Mouse (Mus musculus): ENCODE measurements around the gene Pik3cg. TPM values are rescaled to one million over a fixed set of nuclear protein-coding genes. Genes with fewer than 3 reads are reported as not detected.
"Not testable (repeated sequence)": the region's sequence is repeated elsewhere in the genome, so short reads cannot be mapped to it uniquely, and the experiment has no call there.

Pik3cg gene
- 1 to 10 TPM; 3.5 to 3.7 TPM for total RNA-seq (2021)

- intact Hi-C loops (cut with DNase I), result no loop called here
- DNase-seq (ENCODE audit: extremely low spot score in 1 of 2, low spot score in 2 of 2), result peak in 1 of 2 experiments; percentile 59
Observed at GRCm38 (mm10) chr12:32207948-32208891, at the start of gene Pik3cg. TSS of gene Pik3cg (minus strand) at chr12:32208659.

GRCm38 (mm10) chr12:32248483-32248882, 40.0 kb upstream of the Pik3cg start:
- intact Hi-C loops (cut with DNase I), result no loop called here
- DNase-seq (ENCODE audit: extremely low spot score in 1 of 2, low spot score in 2 of 2), result no peak

GRCm38 (mm10) chr12:32245566-32246233, 37.2 kb upstream of the Pik3cg start:
- intact Hi-C loops (cut with DNase I), result loop anchor here (2.0 kb wide), 1 partner anchor 277 kb away; no protein-coding TSS in a partner anchor
- no peak for DNase-seq (ENCODE audit: extremely low spot score in 1 of 2, low spot score in 2 of 2)

GRCm38 (mm10) chr12:32243586-32243985, 35.1 kb upstream of the Pik3cg start:
- intact Hi-C loops (cut with DNase I), result no loop called here
- no peak for DNase-seq (ENCODE audit: extremely low spot score in 1 of 2, low spot score in 2 of 2)

- not testable (repeated sequence) for DNase-seq (ENCODE audit: extremely low spot score in 1 of 2, low spot score in 2 of 2)
- intact Hi-C loops (cut with DNase I), result loop anchor here (10.0 kb wide), 1 partner anchor 174 kb away; the partner anchor contains the start of gene Prkar2b
Observed at GRCm38 (mm10) chr12:32239134-32239533, 30.7 kb upstream of the Pik3cg start.

GRCm38 (mm10) chr12:32238433-32238832, 30.0 kb upstream of the Pik3cg start:
- intact Hi-C loops (cut with DNase I), result loop anchor here (10.0 kb wide), 1 partner anchor 174 kb away; the partner anchor contains the start of gene Prkar2b
- peak in 1 of 2 experiments; percentile 66 for DNase-seq (ENCODE audit: extremely low spot score in 1 of 2, low spot score in 2 of 2)

GRCm38 (mm10) chr12:32237839-32238238, 29.4 kb upstream of the Pik3cg start:
- intact Hi-C loops (cut with DNase I), result loop anchor here (10.0 kb wide), 1 partner anchor 173 kb away; the partner anchor contains the start of gene Prkar2b
- DNase-seq (ENCODE audit: extremely low spot score in 1 of 2, low spot score in 2 of 2), result no peak

- no peak for DNase-seq (ENCODE audit: extremely low spot score in 1 of 2, low spot score in 2 of 2)
- intact Hi-C loops (cut with DNase I), result loop anchor here (10.0 kb wide), 1 partner anchor 172 kb away; the partner anchor contains the start of gene Prkar2b
Observed at GRCm38 (mm10) chr12:32237139-32237538, 28.7 kb upstream of the Pik3cg start.

GRCm38 (mm10) chr12:32236450-32236849, 28.0 kb upstream of the Pik3cg start:
- intact Hi-C loops (cut with DNase I), result loop anchor here (10.0 kb wide), 1 partner anchor 172 kb away; the partner anchor contains the start of gene Prkar2b
- DNase-seq (ENCODE audit: extremely low spot score in 1 of 2, low spot score in 2 of 2), result no peak

GRCm38 (mm10) chr12:32233871-32234270, 25.4 kb upstream of the Pik3cg start:
- intact Hi-C loops (cut with DNase I), result loop anchor here (10.0 kb wide), 1 partner anchor 169 kb away; the partner anchor contains the start of gene Prkar2b
- no peak for DNase-seq (ENCODE audit: extremely low spot score in 1 of 2, low spot score in 2 of 2)

- DNase-seq (ENCODE audit: extremely low spot score in 1 of 2, low spot score in 2 of 2), result no peak
- intact Hi-C loops (cut with DNase I), result loop anchor here (10.0 kb wide), 1 partner anchor 167 kb away; the partner anchor contains the start of gene Prkar2b
Observed at GRCm38 (mm10) chr12:32231398-32231797, 22.9 kb upstream of the Pik3cg start.

- intact Hi-C loops (cut with DNase I), result no loop called here
- no peak for DNase-seq (ENCODE audit: extremely low spot score in 1 of 2, low spot score in 2 of 2)
Observed at GRCm38 (mm10) chr12:32223629-32224028, 15.2 kb upstream of the Pik3cg start.

GRCm38 (mm10) chr12:32222758-32223385, 14.4 kb upstream of the Pik3cg start:
- DNase-seq (ENCODE audit: extremely low spot score in 1 of 2, low spot score in 2 of 2), result no peak
- intact Hi-C loops (cut with DNase I), result no loop called here

- intact Hi-C loops (cut with DNase I), result no loop called here
- DNase-seq (ENCODE audit: extremely low spot score in 1 of 2, low spot score in 2 of 2), result no peak
Observed at GRCm38 (mm10) chr12:32220387-32220786, 11.9 kb upstream of the Pik3cg start.

- intact Hi-C loops (cut with DNase I), result no loop called here
- no peak for DNase-seq (ENCODE audit: extremely low spot score in 1 of 2, low spot score in 2 of 2)
Observed at GRCm38 (mm10) chr12:32215143-32215542, 6.7 kb upstream of the Pik3cg start.

GRCm38 (mm10) chr12:32212702-32213101, 4.2 kb upstream of the Pik3cg start:
- DNase-seq (ENCODE audit: extremely low spot score in 1 of 2, low spot score in 2 of 2), result no peak
- intact Hi-C loops (cut with DNase I), result no loop called here

- no peak for DNase-seq (ENCODE audit: extremely low spot score in 1 of 2, low spot score in 2 of 2)
- intact Hi-C loops (cut with DNase I), result no loop called here
Observed at GRCm38 (mm10) chr12:32212156-32212555, 3.7 kb upstream of the Pik3cg start.

- intact Hi-C loops (cut with DNase I), result no loop called here
- no peak for DNase-seq (ENCODE audit: extremely low spot score in 1 of 2, low spot score in 2 of 2)
Observed at GRCm38 (mm10) chr12:32211257-32211656, 2.8 kb upstream of the Pik3cg start.

GRCm38 (mm10) chr12:32208951-32209350, 492 bp upstream of the Pik3cg start:
- intact Hi-C loops (cut with DNase I), result no loop called here
- DNase-seq (ENCODE audit: extremely low spot score in 1 of 2, low spot score in 2 of 2), result no peak
